Mouse (Mus musculus) spleen, postnatal 4 days (tissue): ENCODE measurements at regions not wholly inside any gene's neighbourhood (a gene's known extent, or its start where the extent isn't known, plus 50 kb on each side); places are given as distances from the start of the nearest gene placed in this dataset.

Experiments used
- DNase-seq, 2 experiments: peaks; one replicate each; pipeline ENCODE4 v3.0.0; 2022; ENCODE audit warnings: low spot score in 2 of 2

- no peak for DNase-seq
Measured at GRCm38 (mm10) chr15:63397485-63397884, 447.5 kb downstream of the Gsdmc2 start.

GRCm38 (mm10) chr15:63377258-63377657 lies 467.7 kb downstream of the Gsdmc2 start:
- DNase-seq, result no peak

- DNase-seq, result no peak
Measured at GRCm38 (mm10) chr15:63371328-63372023, 473.5 kb downstream of the Gsdmc2 start.

- no peak for DNase-seq
Measured at GRCm38 (mm10) chr15:63364473-63364872, 480.5 kb downstream of the Gsdmc2 start.

- no peak for DNase-seq
Measured at GRCm38 (mm10) chr15:63360402-63360801, 484.6 kb downstream of the Gsdmc2 start.

GRCm38 (mm10) chr15:63341730-63342129 lies 503.2 kb downstream of the Gsdmc2 start:
- DNase-seq, result no peak

- DNase-seq, result no peak
Measured at GRCm38 (mm10) chr15:63340322-63341060, 504.5 kb downstream of the Gsdmc2 start.

GRCm38 (mm10) chr15:63319666-63320065 lies 525.3 kb downstream of the Gsdmc2 start:
- no peak for DNase-seq

GRCm38 (mm10) chr15:63310426-63310825 lies 534.6 kb downstream of the Gsdmc2 start:
- no peak for DNase-seq

GRCm38 (mm10) chr15:63299311-63299710 lies 545.7 kb downstream of the Gsdmc2 start:
- no peak for DNase-seq

GRCm38 (mm10) chr15:63288534-63288933 lies 556.4 kb downstream of the Gsdmc2 start:
- DNase-seq, result no peak

GRCm38 (mm10) chr15:63286026-63286425 lies 559.0 kb downstream of the Gsdmc2 start:
- DNase-seq, result no peak

GRCm38 (mm10) chr15:63270381-63270780 lies 574.6 kb downstream of the Gsdmc2 start:
- no peak for DNase-seq

GRCm38 (mm10) chr15:63265845-63266244 lies 579.1 kb downstream of the Gsdmc2 start:
- DNase-seq, result no peak

- DNase-seq, result no peak
Measured at GRCm38 (mm10) chr15:63255736-63256135, 589.2 kb downstream of the Gsdmc2 start.

GRCm38 (mm10) chr15:63252781-63253340 lies 592.1 kb downstream of the Gsdmc2 start:
- DNase-seq, result no peak

- DNase-seq, result no peak
Measured at GRCm38 (mm10) chr15:63238601-63239000, 606.4 kb downstream of the Gsdmc2 start.

GRCm38 (mm10) chr15:63218393-63219060 lies 626.5 kb downstream of the Gsdmc2 start:
- no peak for DNase-seq

GRCm38 (mm10) chr15:63205150-63205549 lies 639.8 kb downstream of the Gsdmc2 start:
- no peak for DNase-seq

GRCm38 (mm10) chr15:63195031-63195430 lies 649.9 kb downstream of the Gsdmc2 start:
- no peak for DNase-seq

- DNase-seq, result no peak
Measured at GRCm38 (mm10) chr15:63194492-63194797, 650.5 kb downstream of the Gsdmc2 start.
